Mouse (Mus musculus): Measurements from ENCODE around the gene Sohlh1.

GRCm38 (mm10) chr2:25877736-25878268 is 30.8 kb upstream of the Sohlh1 start:
- TF ChIP-seq POLR2A (IDR thresholded peaks at IDR 0.05; ENCODE audit: borderline replicate concordance, extremely low read depth, low read depth, low read length) (no peak), CTCF (IDR thresholded peaks at IDR 0.05; ENCODE audit: insufficient read depth, low read length) (no peak)

All from lung, adult 2 months (tissue).